Mouse (Mus musculus) neural tube, embryonic 12.5 days (tissue): ENCODE measurements at regions not wholly inside any gene's neighbourhood (a gene's known extent, or its start where the extent isn't known, plus 50 kb on each side); places are given as distances from the start of the nearest gene placed in this dataset.

Experiments
- microRNA counts: library from miRNA; unstranded; fragments of <30 nt; microRNA quantifications from one replicate; lab custom pipeline; 2017
- microRNA-seq: library from miRNA; unstranded; fragments of <30 nt; microRNA quantifications from one replicate; pipeline ENCODE4, GENCODE M21; 2017

MicroRNA genes in the stretch of these regions (microRNA counts, 519-probe panel; counts per million panel counts)
- 342 counts per million, percentile 67 among the panel's probes with 10 or more counts for microRNA mmu-miR-184 (lab: Ali Mortazavi, UCI)

Small RNA genes in the stretch of these regions (microRNA-seq; reads per million reads assigned to microRNA genes)
- 2.2 reads per million, percentile 1 among the genes with 10 or more reads in this experiment for gene Mir184
